Mouse (Mus musculus): ENCODE data around the gene Mgat5.

DNA sequence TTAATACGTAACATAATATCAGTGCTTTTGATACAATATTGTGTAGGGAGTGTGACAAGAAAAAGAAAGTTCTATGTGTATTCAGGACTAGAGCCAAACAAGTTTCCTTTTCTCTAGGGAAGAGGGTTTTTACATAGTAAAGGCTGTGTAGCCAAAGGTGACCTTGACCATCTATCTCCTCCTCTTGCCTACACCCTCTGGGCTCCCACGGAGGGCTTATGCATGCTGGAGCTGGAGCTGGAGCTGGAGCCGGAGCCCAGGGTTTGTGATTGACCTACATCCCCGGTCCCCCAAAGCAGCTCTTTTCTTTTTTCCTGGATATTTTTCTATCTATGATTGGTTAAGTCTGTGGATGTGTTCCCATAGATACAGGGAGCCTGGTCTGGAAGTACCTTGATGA is 30.3 kb downstream of the Mgat5 start:
- TF ChIP-seq CTCF (IDR thresholded peaks at IDR 0.05; ENCODE audit: control insufficient read depth, insufficient read depth, insufficient read length) (no peak), CEBPB (IDR thresholded peaks at IDR 0.05; ENCODE audit: low read depth) (no peak), FOSL1 (IDR thresholded peaks at IDR 0.05; ENCODE audit: insufficient read depth, low read length, poor library complexity, severe bottlenecking) (no peak), USF1 (IDR thresholded peaks at IDR 0.05; ENCODE audit: low read depth) (no peak)
